Mouse (Mus musculus): Measurements from ENCODE around the gene Rad54l2. TPM values are rescaled to one million over a fixed set of nuclear protein-coding genes. Genes with fewer than 3 reads are reported as not detected.

Gene Rad54l2
- polyA plus RNA-seq, 1 experiment = 10.7 TPM

- no peak for DNase-seq
- Histone ChIP-seq H3K4me3 (replicated peaks; ENCODE audit: insufficient read depth, low read depth, low read length) (no peak overlapping the region), H3K4me1 (ENCODE audit: control insufficient read depth, insufficient read depth, low read length) (no peaks in the 10 kb centered on the region), H3K27ac (ENCODE audit: insufficient read depth, low read length) (no peak overlapping the region), H3K27me3 (ENCODE audit: control insufficient read depth, insufficient read depth, low read length) (no peaks in the 10 kb centered on the region)
- WGBS = 67% methylated on average over 6 of the region's 6 CpGs
- TF ChIP-seq CTCF (IDR thresholded peaks at IDR 0.05; ENCODE audit: borderline replicate concordance, insufficient read depth, low read depth, low read length) (no peak), POLR2A (IDR thresholded peaks at IDR 0.05; ENCODE audit: borderline replicate concordance, insufficient read depth, low read length) (no peak)
These were observed 1.8 kb upstream of the Rad54l2 start for GRCm38 (mm10) chr9:106790831-106791230.

- TF ChIP-seq CTCF (IDR thresholded peaks at IDR 0.05; ENCODE audit: borderline replicate concordance, insufficient read depth, low read depth, low read length) (no peak), POLR2A (IDR thresholded peaks at IDR 0.05; ENCODE audit: borderline replicate concordance, insufficient read depth, low read length) (no peak)
- 5% methylated on average over 10 of the region's 10 CpGs for WGBS
These were observed 369 bp upstream of the Rad54l2 start for GRCm38 (mm10) chr9:106789363-106789762.

GRCm38 (mm10) chr9:106787979-106788811, 799 bp downstream of the Rad54l2 start:
- Histone ChIP-seq H3K27me3 (ENCODE audit: control insufficient read depth, insufficient read depth, low read length) (no peaks in the 10 kb centered on the region), H3K4me1 (ENCODE audit: control insufficient read depth, insufficient read depth, low read length) (no peaks in the 10 kb centered on the region), H3K4me3 (replicated peaks; ENCODE audit: insufficient read depth, low read depth, low read length) (peak overlapping the region; percentile 72), H3K27ac (ENCODE audit: insufficient read depth, low read length) (peak overlapping the region; percentile 85)
- WGBS = 5% methylated on average over 23 of the region's 23 CpGs
- peak in 1 of 2 experiments; percentile 13 for DNase-seq
- TF ChIP-seq CTCF (IDR thresholded peaks at IDR 0.05; ENCODE audit: borderline replicate concordance, insufficient read depth, low read depth, low read length) = no peak
- no peak for TF ChIP-seq POLR2A (IDR thresholded peaks at IDR 0.05; ENCODE audit: borderline replicate concordance, insufficient read depth, low read length)

More at GRCm38 (mm10) chr9:106789363-106789762, 369 bp upstream of the Rad54l2 start:
- H3K4me1 ChIP-seq (ENCODE audit: control insufficient read depth, insufficient read depth, low read length) = no peaks in the 10 kb centered on the region
- H3K27me3 ChIP-seq (ENCODE audit: control insufficient read depth, insufficient read depth, low read length) = no peaks in the 10 kb centered on the region
- peak overlapping the region; percentile 72 for H3K4me3 ChIP-seq (replicated peaks; ENCODE audit: insufficient read depth, low read depth, low read length)
- no peak overlapping the region; the same call in 1 of the 2 replicates for H3K27ac ChIP-seq (ENCODE audit: insufficient read depth, low read length)
- DNase-seq = peak in 1 of 2 experiments; percentile 21

GRCm38 (mm10) chr9:106785206-106785605, 3.8 kb downstream of the Rad54l2 start:
- H3K4me3 ChIP-seq (replicated peaks; ENCODE audit: insufficient read depth, low read depth, low read length) = no peak overlapping the region
- 92% methylated on average over 3 of the region's 3 CpGs for WGBS
- TF ChIP-seq POLR2A (IDR thresholded peaks at IDR 0.05; ENCODE audit: borderline replicate concordance, insufficient read depth, low read length) = no peak
- TF ChIP-seq CTCF (IDR thresholded peaks at IDR 0.05; ENCODE audit: borderline replicate concordance, insufficient read depth, low read depth, low read length) = no peak
- no peaks in the 10 kb centered on the region for H3K27me3 ChIP-seq (ENCODE audit: control insufficient read depth, insufficient read depth, low read length)
- H3K27ac ChIP-seq (ENCODE audit: insufficient read depth, low read length) = no peak overlapping the region
- no peaks in the 10 kb centered on the region for H3K4me1 ChIP-seq (ENCODE audit: control insufficient read depth, insufficient read depth, low read length)
- DNase-seq = no peak

- H3K4me3 ChIP-seq (replicated peaks; ENCODE audit: insufficient read depth, low read depth, low read length) = no peak overlapping the region
- no peak overlapping the region; the same call in 1 of the 2 replicates for H3K27ac ChIP-seq (ENCODE audit: insufficient read depth, low read length)
- 94% methylated on average over 2 of the region's 2 CpGs for WGBS
- no peak for DNase-seq
- TF ChIP-seq POLR2A (IDR thresholded peaks at IDR 0.05; ENCODE audit: borderline replicate concordance, insufficient read depth, low read length) (no peak), CTCF (IDR thresholded peaks at IDR 0.05; ENCODE audit: borderline replicate concordance, insufficient read depth, low read depth, low read length) (no peak)
- no peaks in the 10 kb centered on the region for H3K4me1 ChIP-seq (ENCODE audit: control insufficient read depth, insufficient read depth, low read length)
- no peaks in the 10 kb centered on the region for H3K27me3 ChIP-seq (ENCODE audit: control insufficient read depth, insufficient read depth, low read length)
These were observed 5.4 kb downstream of the Rad54l2 start for GRCm38 (mm10) chr9:106783554-106783953.

GRCm38 (mm10) chr9:106780086-106780485, 8.9 kb downstream of the Rad54l2 start:
- 80% methylated on average over 3 of the region's 3 CpGs for WGBS
- no peak for TF ChIP-seq POLR2A (IDR thresholded peaks at IDR 0.05; ENCODE audit: borderline replicate concordance, insufficient read depth, low read length)
- no peak for TF ChIP-seq CTCF (IDR thresholded peaks at IDR 0.05; ENCODE audit: borderline replicate concordance, insufficient read depth, low read depth, low read length)
- no peaks in the 10 kb centered on the region for H3K4me1 ChIP-seq (ENCODE audit: control insufficient read depth, insufficient read depth, low read length)

GRCm38 (mm10) chr9:106778319-106778718, 10.7 kb downstream of the Rad54l2 start:
- TF ChIP-seq CTCF (IDR thresholded peaks at IDR 0.05; ENCODE audit: borderline replicate concordance, insufficient read depth, low read depth, low read length) = no peak
- no peak for DNase-seq
- WGBS = 78% methylated on average over 4 of the region's 4 CpGs
- Histone ChIP-seq H3K27me3 (ENCODE audit: control insufficient read depth, insufficient read depth, low read length) (no peaks in the 10 kb centered on the region), H3K4me1 (ENCODE audit: control insufficient read depth, insufficient read depth, low read length) (no peaks in the 10 kb centered on the region), H3K27ac (ENCODE audit: insufficient read depth, low read length) (no peak overlapping the region), H3K4me3 (replicated peaks; ENCODE audit: insufficient read depth, low read depth, low read length) (no peak overlapping the region)

More at GRCm38 (mm10) chr9:106780086-106780485, 8.9 kb downstream of the Rad54l2 start:
- H3K27ac ChIP-seq (ENCODE audit: insufficient read depth, low read length) = no peak overlapping the region
- no peaks in the 10 kb centered on the region for H3K27me3 ChIP-seq (ENCODE audit: control insufficient read depth, insufficient read depth, low read length)
- H3K4me3 ChIP-seq (replicated peaks; ENCODE audit: insufficient read depth, low read depth, low read length) = no peak overlapping the region
- no peak for DNase-seq

- TF ChIP-seq POLR2A (IDR thresholded peaks at IDR 0.05; ENCODE audit: borderline replicate concordance, insufficient read depth, low read length) (no peak), CTCF (IDR thresholded peaks at IDR 0.05; ENCODE audit: borderline replicate concordance, insufficient read depth, low read depth, low read length) (no peak)
- WGBS = 80% methylated on average over 3 of the region's 3 CpGs
- DNase-seq = no peak
- Histone ChIP-seq H3K4me1 (ENCODE audit: control insufficient read depth, insufficient read depth, low read length) (no peaks in the 10 kb centered on the region), H3K27ac (ENCODE audit: insufficient read depth, low read length) (no peak overlapping the region), H3K4me3 (replicated peaks; ENCODE audit: insufficient read depth, low read depth, low read length) (no peak overlapping the region), H3K27me3 (ENCODE audit: control insufficient read depth, insufficient read depth, low read length) (no peaks in the 10 kb centered on the region)
These were observed 11.6 kb downstream of the Rad54l2 start for GRCm38 (mm10) chr9:106777423-106777822.
